Mouse (Mus musculus): ENCODE data around the gene Atp8b4.

- no peak for TF ChIP-seq CTCF (conservative IDR thresholded peaks at IDR 0.05; ENCODE audit: low read length)
- TF ChIP-seq POU5F1 (IDR thresholded peaks at IDR 0.05; ENCODE audit: borderline replicate concordance, low read length), result no peak
- no peak for TF ChIP-seq NANOG (IDR thresholded peaks at IDR 0.05; ENCODE audit: borderline replicate concordance, low read length)
Observed at GRCm38 (mm10) chr2:126549681-126550080, 49.2 kb upstream of the Atp8b4 start.
